Mouse (Mus musculus) embryo, embryonic 9.5 days (tissue): ENCODE data around the gene Ppie.
"Not testable (repeated sequence)": the region's sequence is repeated elsewhere in the genome, so short reads cannot be mapped to it uniquely, and the experiment has no call there.

Experiments
- DNase-seq: peaks from one replicate; pipeline ENCODE4 v3.0.0-alpha.2; 2017; ENCODE audit errors: extremely low spot score

Ppie gene

GRCm38 (mm10) chr4:123139513-123140154 is at the start of gene Ppie:
Ppie (minus strand) TSS chr4:123139951.
- DNase-seq, result peak; percentile 94

- no peak for DNase-seq
Observed at GRCm38 (mm10) chr4:123184816-123185215, 45.1 kb upstream of the Ppie start.

GRCm38 (mm10) chr4:123183239-123184056 is 43.7 kb upstream of the Ppie start:
- peak; percentile 91 for DNase-seq

GRCm38 (mm10) chr4:123182328-123183238 is 42.8 kb upstream of the Ppie start, which contains the start of gene Hpcal4:
Hpcal4 (plus strand) TSS chr4:123183227.
- peak; percentile 68 for DNase-seq

GRCm38 (mm10) chr4:123171811-123172210 is 32.1 kb upstream of the Ppie start:
- DNase-seq, result no peak

- DNase-seq, result no peak
Observed at GRCm38 (mm10) chr4:123164157-123164556, 24.4 kb upstream of the Ppie start.

GRCm38 (mm10) chr4:123162305-123162917 is 22.7 kb upstream of the Ppie start:
- no peak for DNase-seq

GRCm38 (mm10) chr4:123161251-123161650 is 21.5 kb upstream of the Ppie start:
- not testable (repeated sequence) for DNase-seq

- no peak for DNase-seq
Observed at GRCm38 (mm10) chr4:123160571-123160970, 20.8 kb upstream of the Ppie start.

GRCm38 (mm10) chr4:123155840-123156239 is 16.1 kb upstream of the Ppie start:
- no peak for DNase-seq

- no peak for DNase-seq
Observed at GRCm38 (mm10) chr4:123155427-123155826, 15.7 kb upstream of the Ppie start.

GRCm38 (mm10) chr4:123155004-123155403 is 15.3 kb upstream of the Ppie start:
- DNase-seq, result peak; percentile 50

- DNase-seq, result no peak
Observed at GRCm38 (mm10) chr4:123152976-123153375, 13.2 kb upstream of the Ppie start.

GRCm38 (mm10) chr4:123152003-123152402 is 12.3 kb upstream of the Ppie start:
- no peak for DNase-seq

- no peak for DNase-seq
Observed at GRCm38 (mm10) chr4:123147446-123148150, 7.8 kb upstream of the Ppie start.

GRCm38 (mm10) chr4:123137551-123137950 is 2.2 kb downstream of the Ppie start:
- DNase-seq, result no peak

- DNase-seq, result no peak
Observed at GRCm38 (mm10) chr4:123127051-123127450, 12.7 kb downstream of the Ppie start.

GRCm38 (mm10) chr4:123126626-123127025 is 13.1 kb downstream of the Ppie start:
- DNase-seq, result no peak

- no peak for DNase-seq
Observed at GRCm38 (mm10) chr4:123121286-123121685, 18.5 kb downstream of the Ppie start.

GRCm38 (mm10) chr4:123116640-123117039 is 23.1 kb downstream of the Ppie start:
- DNase-seq, result peak; percentile 24

GRCm38 (mm10) chr4:123116011-123116410 is 23.7 kb downstream of the Ppie start, which contains the start of gene Oxct2b:
Oxct2b (plus strand) TSS chr4:123116266.
- DNase-seq, result peak; percentile 39
